Mouse (Mus musculus): ENCODE results near the gene Ift52.

Gene Ift52

GRCm38 (mm10) chr2:163074006-163074405, 56.9 kb downstream of the Ift52 start:
- no peak for DNase-seq (ENCODE audit: low read depth, low spot score)

GRCm38 (mm10) chr2:163074808-163075207, 57.7 kb downstream of the Ift52 start:
- no peak for DNase-seq (ENCODE audit: low read depth, low spot score)

GRCm38 (mm10) chr2:163075234-163075633, 58.1 kb downstream of the Ift52 start:
- no peak for DNase-seq (ENCODE audit: low read depth, low spot score)

GRCm38 (mm10) chr2:163079041-163079440, 61.9 kb downstream of the Ift52 start:
- DNase-seq (ENCODE audit: low read depth, low spot score): no peak

GRCm38 (mm10) chr2:163082591-163082990, 65.4 kb downstream of the Ift52 start:
- DNase-seq (ENCODE audit: low read depth, low spot score): no peak

GRCm38 (mm10) chr2:163084519-163084918, 67.4 kb downstream of the Ift52 start:
- DNase-seq (ENCODE audit: low read depth, low spot score): no peak

- no peak for DNase-seq (ENCODE audit: low read depth, low spot score)
Measured at GRCm38 (mm10) chr2:163085047-163085446, 67.9 kb downstream of the Ift52 start.

- DNase-seq (ENCODE audit: low read depth, low spot score): no peak
Measured at GRCm38 (mm10) chr2:163086561-163086960, 69.4 kb downstream of the Ift52 start.

GRCm38 (mm10) chr2:163087728-163088127, 70.6 kb downstream of the Ift52 start, which contains the start of gene Gtsf1l:
Gene Gtsf1l (minus strand): TSS chr2:163087855.
- no peak for DNase-seq (ENCODE audit: low read depth, low spot score)

GRCm38 (mm10) chr2:163089475-163090123, 72.4 kb downstream of the Ift52 start:
- no peak for DNase-seq (ENCODE audit: low read depth, low spot score)

- no peak for DNase-seq (ENCODE audit: low read depth, low spot score)
Measured at GRCm38 (mm10) chr2:163094909-163095308, 77.8 kb downstream of the Ift52 start.
